Mouse (Mus musculus): ENCODE data around the gene Wars.

DNA sequence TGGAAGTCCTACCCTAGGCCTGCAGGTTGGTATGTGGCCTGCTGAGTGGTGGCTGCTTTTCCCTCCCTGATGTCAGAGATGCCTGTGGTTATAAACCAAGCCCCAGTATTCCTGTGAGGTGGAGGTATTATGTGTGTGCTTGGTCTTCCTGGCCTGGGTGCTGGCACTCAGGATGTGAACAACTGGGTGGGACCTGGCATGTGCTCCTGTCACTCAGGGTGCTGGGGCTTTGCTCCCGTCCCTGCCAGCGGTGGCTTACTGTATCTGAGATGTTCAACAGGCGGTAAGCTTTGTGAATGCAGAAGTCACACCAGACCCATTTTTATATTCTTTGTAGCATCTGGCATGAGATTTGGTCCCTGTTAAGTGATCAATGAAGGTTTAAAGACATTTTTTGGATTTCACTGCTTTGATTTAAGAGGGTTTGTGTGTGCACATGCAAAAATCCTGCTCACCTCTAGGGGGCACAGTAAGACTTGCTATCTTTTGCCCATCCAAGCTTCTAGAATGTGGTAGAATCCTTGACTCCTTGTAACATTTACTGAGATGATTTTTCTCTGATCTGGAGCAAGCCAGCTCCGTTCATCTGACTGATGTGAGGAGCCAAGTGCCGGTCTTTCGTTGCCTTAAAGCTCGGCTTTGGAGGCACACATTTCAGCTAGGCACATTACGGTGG is 9.8 kb upstream of the Wars start:
- TF ChIP-seq POLR2A (IDR thresholded peaks at IDR 0.05; ENCODE audit: borderline replicate concordance, extremely low read depth, low read depth, low read length), result no peak
- TF ChIP-seq CTCF (IDR thresholded peaks at IDR 0.05; ENCODE audit: insufficient read depth, low read length), result 0 out of 2 replicates have a peak, but pooled peaks have one; percentile 29

All from lung, adult 2 months (tissue).